Mouse (Mus musculus): ENCODE results near the gene Creb3l2. TPM values are rescaled to one million over a fixed set of nuclear protein-coding genes. Genes with fewer than 3 reads are reported as not detected.

Gene Creb3l2
- polyA plus RNA-seq, 1 experiment from 2014 or later, result 44.6 TPM

GRCm38 (mm10) chr6:37439676-37440490 lies 2.1 kb downstream of the Creb3l2 start:
- Histone ChIP-seq H3K36me3 (peaks cover 20% of the 10 kb centered on the region), H3K9me3 (no peaks in the 10 kb centered on the region), H3K27ac (peak overlapping the region; percentile 97), H3K4me1 (peaks cover 51% of the 10 kb centered on the region), H3K4me2 (replicated peaks) (peak overlapping the region; percentile 77), H3K27me3 (no peaks in the 10 kb centered on the region), H3K9ac (peak overlapping the region; percentile 94), H3K4me3 (peak overlapping the region; percentile 92)
- no peak for ATAC-seq (ENCODE audit: low FRiP score, low read depth)
- WGBS, result 31% methylated on average over 13 of the region's 13 CpGs

- peak overlapping the region; percentile 55 for H3K9ac ChIP-seq
- no peak for ATAC-seq (ENCODE audit: low FRiP score, low read depth)
- peak overlapping the region; percentile 77 for H3K4me2 ChIP-seq (replicated peaks)
- H3K27me3 ChIP-seq, result no peaks in the 10 kb centered on the region
- WGBS, result 88% methylated on average over 3 of the region's 3 CpGs
- H3K27ac ChIP-seq, result no peak overlapping the region
- H3K9me3 ChIP-seq, result no peaks in the 10 kb centered on the region
- H3K4me3 ChIP-seq, result peak overlapping the region; percentile 92
- H3K36me3 ChIP-seq, result peaks cover 26% of the 10 kb centered on the region
- peaks cover 62% of the 10 kb centered on the region for H3K4me1 ChIP-seq
Observed at GRCm38 (mm10) chr6:37438510-37438909, 3.4 kb downstream of the Creb3l2 start.

- WGBS, result 91% methylated on average over 13 of the region's 13 CpGs
- no peak for ATAC-seq (ENCODE audit: low FRiP score, low read depth)
- Histone ChIP-seq H3K27ac (no peak overlapping the region), H3K9ac (no peak overlapping the region), H3K36me3 (peaks cover 26% of the 10 kb centered on the region), H3K9me3 (no peaks in the 10 kb centered on the region), H3K4me3 (no peak overlapping the region), H3K4me2 (replicated peaks) (peak overlapping the region; percentile 77), H3K27me3 (no peaks in the 10 kb centered on the region), H3K4me1 (peaks cover 71% of the 10 kb centered on the region)
Observed at GRCm38 (mm10) chr6:37437086-37437485, 4.9 kb downstream of the Creb3l2 start.

GRCm38 (mm10) chr6:37435391-37435790 lies 6.6 kb downstream of the Creb3l2 start:
- 79% methylated on average over 6 of the region's 6 CpGs for WGBS
- no peaks in the 10 kb centered on the region for H3K9me3 ChIP-seq
- H3K27ac ChIP-seq, result peak overlapping the region; percentile 6; the same call in 1 of the 2 replicates
- ATAC-seq (ENCODE audit: low FRiP score, low read depth), result no peak
- no peaks in the 10 kb centered on the region for H3K27me3 ChIP-seq
- H3K36me3 ChIP-seq, result peaks cover 26% of the 10 kb centered on the region
- no peak overlapping the region for H3K4me3 ChIP-seq
- no peak overlapping the region for H3K9ac ChIP-seq
- H3K4me2 ChIP-seq (replicated peaks), result peak overlapping the region; percentile 9; the same call in 1 of the 2 replicates
- peaks cover 88% of the 10 kb centered on the region for H3K4me1 ChIP-seq

GRCm38 (mm10) chr6:37429849-37430470 lies 12.0 kb downstream of the Creb3l2 start:
- H3K9me3 ChIP-seq, result no peaks in the 10 kb centered on the region
- ATAC-seq (ENCODE audit: low FRiP score, low read depth), result no peak
- H3K9ac ChIP-seq, result 0 out of 2 replicates have a peak overlapping the region, but pooled peaks have one; percentile 65
- H3K27ac ChIP-seq, result peak overlapping the region; percentile 96
- H3K4me2 ChIP-seq (replicated peaks), result peak overlapping the region; percentile 64
- H3K4me3 ChIP-seq, result no peak overlapping the region
- no peaks in the 10 kb centered on the region for H3K27me3 ChIP-seq
- peaks cover 32% of the 10 kb centered on the region for H3K36me3 ChIP-seq
- H3K4me1 ChIP-seq, result peaks cover 95% of the 10 kb centered on the region
- 84% methylated on average over 3 of the region's 3 CpGs for whole genome bisulfite sequencing

GRCm38 (mm10) chr6:37428947-37429346 lies 13.0 kb downstream of the Creb3l2 start:
- no peak for ATAC-seq (ENCODE audit: low FRiP score, low read depth)
- H3K27ac ChIP-seq, result peak overlapping the region; percentile 73; the same call in 1 of the 2 replicates

GRCm38 (mm10) chr6:37428044-37428443 lies 13.9 kb downstream of the Creb3l2 start:
- no peak overlapping the region for H3K9ac ChIP-seq
- no peaks in the 10 kb centered on the region for H3K9me3 ChIP-seq
- peak overlapping the region; percentile 73 for H3K27ac ChIP-seq
- 29% methylated on average over 11 of the region's 11 CpGs for WGBS
- peaks cover 98% of the 10 kb centered on the region for H3K4me1 ChIP-seq
- peaks cover 29% of the 10 kb centered on the region for H3K36me3 ChIP-seq
- no peak for ATAC-seq (ENCODE audit: low FRiP score, low read depth)
- H3K4me3 ChIP-seq, result no peak overlapping the region
- peak overlapping the region; percentile 23 for H3K4me2 ChIP-seq (replicated peaks)
- no peaks in the 10 kb centered on the region for H3K27me3 ChIP-seq

More at GRCm38 (mm10) chr6:37428947-37429346, 13.0 kb downstream of the Creb3l2 start:
- Histone ChIP-seq H3K27me3 (no peaks in the 10 kb centered on the region), H3K36me3 (peaks cover 29% of the 10 kb centered on the region), H3K4me3 (no peak overlapping the region), H3K4me2 (replicated peaks) (no peak overlapping the region), H3K9ac (no peak overlapping the region), H3K4me1 (peaks cover 95% of the 10 kb centered on the region), H3K9me3 (no peaks in the 10 kb centered on the region)
- 83% methylated on average over 8 of the region's 8 CpGs for WGBS

GRCm38 (mm10) chr6:37426615-37427014 lies 15.3 kb downstream of the Creb3l2 start:
- ATAC-seq (ENCODE audit: low FRiP score, low read depth), result no peak
- no peak overlapping the region for H3K4me3 ChIP-seq
- peaks cover 36% of the 10 kb centered on the region for H3K36me3 ChIP-seq
- peaks cover 89% of the 10 kb centered on the region for H3K4me1 ChIP-seq
- no peaks in the 10 kb centered on the region for H3K27me3 ChIP-seq
- H3K27ac ChIP-seq, result no peak overlapping the region
- H3K9ac ChIP-seq, result no peak overlapping the region
- H3K4me2 ChIP-seq (replicated peaks), result no peak overlapping the region
- no peaks in the 10 kb centered on the region for H3K9me3 ChIP-seq
- WGBS, result 85% methylated on average over 2 of the region's 2 CpGs

- no peak overlapping the region for H3K9ac ChIP-seq
- WGBS, result 82% methylated on average over 3 of the region's 3 CpGs
- H3K27ac ChIP-seq, result no peak overlapping the region; the same call in 1 of the 2 replicates
- ATAC-seq (ENCODE audit: low FRiP score, low read depth), result no peak
- H3K4me1 ChIP-seq, result peaks cover 89% of the 10 kb centered on the region
- no peak overlapping the region for H3K4me3 ChIP-seq
- H3K36me3 ChIP-seq, result peaks cover 41% of the 10 kb centered on the region
- H3K4me2 ChIP-seq (replicated peaks), result no peak overlapping the region
- H3K27me3 ChIP-seq, result no peaks in the 10 kb centered on the region
- H3K9me3 ChIP-seq, result no peaks in the 10 kb centered on the region
Observed at GRCm38 (mm10) chr6:37425833-37426232, 16.1 kb downstream of the Creb3l2 start.

- no peak for ATAC-seq (ENCODE audit: low FRiP score, low read depth)
- Histone ChIP-seq H3K9ac (no peak overlapping the region), H3K9me3 (no peaks in the 10 kb centered on the region), H3K36me3 (peaks cover 41% of the 10 kb centered on the region), H3K4me1 (peaks cover 87% of the 10 kb centered on the region), H3K4me3 (no peak overlapping the region), H3K27me3 (no peaks in the 10 kb centered on the region), H3K27ac (peak overlapping the region; percentile 88), H3K4me2 (replicated peaks) (peak overlapping the region; percentile 35; the same call in 1 of the 2 replicates)
- 76% methylated on average over 3 of the region's 3 CpGs for WGBS
Observed at GRCm38 (mm10) chr6:37425075-37425474, 16.9 kb downstream of the Creb3l2 start.

- H3K4me3 ChIP-seq, result no peak overlapping the region
- H3K27me3 ChIP-seq, result no peaks in the 10 kb centered on the region
- H3K36me3 ChIP-seq, result peaks cover 41% of the 10 kb centered on the region
- peaks cover 87% of the 10 kb centered on the region for H3K4me1 ChIP-seq
- H3K9ac ChIP-seq, result peak overlapping the region; percentile 54
- peak; percentile 72 for ATAC-seq (ENCODE audit: low FRiP score, low read depth)
- H3K27ac ChIP-seq, result peak overlapping the region; percentile 88
- H3K4me2 ChIP-seq (replicated peaks), result peak overlapping the region; percentile 35
- 13% methylated on average over 7 of the region's 7 CpGs for WGBS
- no peaks in the 10 kb centered on the region for H3K9me3 ChIP-seq
Observed at GRCm38 (mm10) chr6:37424374-37424773, 17.6 kb downstream of the Creb3l2 start.

GRCm38 (mm10) chr6:37423386-37423785 lies 18.6 kb downstream of the Creb3l2 start:
- Histone ChIP-seq H3K9ac (no peak overlapping the region), H3K4me2 (replicated peaks) (no peak overlapping the region; the same call in 1 of the 2 replicates), H3K27ac (peak overlapping the region; percentile 88), H3K4me1 (peaks cover 87% of the 10 kb centered on the region), H3K4me3 (no peak overlapping the region), H3K27me3 (no peaks in the 10 kb centered on the region), H3K36me3 (peaks cover 41% of the 10 kb centered on the region), H3K9me3 (no peaks in the 10 kb centered on the region)
- no peak for ATAC-seq (ENCODE audit: low FRiP score, low read depth)
- WGBS, result 52% methylated on average over 1 of the region's 1 CpGs
